Mouse (Mus musculus) hindbrain, embryonic 11.5 days (tissue): ENCODE results near the gene Zfp664. TPM values are rescaled to one million over a fixed set of nuclear protein-coding genes. Genes with fewer than 3 reads are reported as not detected.

Experiments used
- ATAC-seq: fragments of 200-750 bp; cut with Nextera tagmentation; 2 replicates; pipeline ENCODE4 v1.8.0; 2017; ENCODE audit warnings: mild to moderate bottlenecking, moderate TSS enrichment, moderate library complexity; ENCODE audit not compliant: low FRiP score
- DNase-seq: peaks from one replicate; pipeline ENCODE4 v3.0.0-alpha.2; 2015; ENCODE audit warnings: low spot score
- H3K27ac ChIP-seq: fragments of 300-500 bp; sonication (generic); 2 replicates; pipeline ENCODE4 v1.5.1; 2014; ENCODE audit warnings: mild to moderate bottlenecking, low read depth, low read length
- H3K27me3 ChIP-seq: fragments of 300-500 bp; sonication (generic); 2 replicates; pipeline ENCODE4 v1.6.1; 2014; ENCODE audit warnings: mild to moderate bottlenecking, low read length, moderate library complexity, mixed read lengths; ENCODE audit not compliant: control insufficient read depth, insufficient read depth
- H3K36me3 ChIP-seq: fragments of 300-500 bp; sonication (generic); 2 replicates; pipeline ENCODE4 v1.6.1; 2014; ENCODE audit warnings: mild to moderate bottlenecking, low read length, moderate library complexity, mixed read lengths; ENCODE audit not compliant: control insufficient read depth, insufficient read depth
- H3K4me1 ChIP-seq: fragments of 300-500 bp; sonication (generic); replicated peaks from 2 replicates; pipeline ENCODE4 v1.6.1; 2014; ENCODE audit warnings: low read length, mixed read lengths; ENCODE audit not compliant: control insufficient read depth, insufficient read depth
- H3K4me2 ChIP-seq: fragments of 300-500 bp; sonication (generic); replicated peaks from 2 replicates; pipeline ENCODE4 v1.6.1; 2014; ENCODE audit warnings: mild to moderate bottlenecking, low read depth, low read length
- H3K4me3 ChIP-seq: fragments of 300-500 bp; sonication (generic); 2 replicates; pipeline ENCODE4 v1.5.1; 2014; ENCODE audit warnings: low read depth, low read length
- H3K9ac ChIP-seq: fragments of 300-500 bp; sonication (generic); 2 replicates; pipeline ENCODE4 v1.6.1; 2014; ENCODE audit warnings: low read depth, low read length
- H3K9me3 ChIP-seq: fragments of 300-500 bp; sonication (generic); 2 replicates; pipeline ENCODE4 v1.6.1; 2016; ENCODE audit warnings: low read length; ENCODE audit not compliant: control insufficient read depth
- WGBS: fragments of 180-500 bp; shearing (Covaris S2); extraction: QIAGEN DNeasy Blood & Tissue Kit; methylation state at CpG from one replicate; pipeline ENCODE4 v1.1.7; 2014; 5-methylcytosine and 5-hydroxymethylcytosine counted together
- polyA plus RNA-seq: library from polyadenylated mRNA; unstranded; fragments of >200 nt; fragmentation: Nextera tagmentation; extraction: Ambion mirVana; gene quantifications from 2 replicates; pipeline ENCODE4 v1.2.1, GENCODE M21; 2014

Zfp664 gene
- polyA plus RNA-seq, 1 experiment from 2014 or later, result 168 TPM

DNA sequence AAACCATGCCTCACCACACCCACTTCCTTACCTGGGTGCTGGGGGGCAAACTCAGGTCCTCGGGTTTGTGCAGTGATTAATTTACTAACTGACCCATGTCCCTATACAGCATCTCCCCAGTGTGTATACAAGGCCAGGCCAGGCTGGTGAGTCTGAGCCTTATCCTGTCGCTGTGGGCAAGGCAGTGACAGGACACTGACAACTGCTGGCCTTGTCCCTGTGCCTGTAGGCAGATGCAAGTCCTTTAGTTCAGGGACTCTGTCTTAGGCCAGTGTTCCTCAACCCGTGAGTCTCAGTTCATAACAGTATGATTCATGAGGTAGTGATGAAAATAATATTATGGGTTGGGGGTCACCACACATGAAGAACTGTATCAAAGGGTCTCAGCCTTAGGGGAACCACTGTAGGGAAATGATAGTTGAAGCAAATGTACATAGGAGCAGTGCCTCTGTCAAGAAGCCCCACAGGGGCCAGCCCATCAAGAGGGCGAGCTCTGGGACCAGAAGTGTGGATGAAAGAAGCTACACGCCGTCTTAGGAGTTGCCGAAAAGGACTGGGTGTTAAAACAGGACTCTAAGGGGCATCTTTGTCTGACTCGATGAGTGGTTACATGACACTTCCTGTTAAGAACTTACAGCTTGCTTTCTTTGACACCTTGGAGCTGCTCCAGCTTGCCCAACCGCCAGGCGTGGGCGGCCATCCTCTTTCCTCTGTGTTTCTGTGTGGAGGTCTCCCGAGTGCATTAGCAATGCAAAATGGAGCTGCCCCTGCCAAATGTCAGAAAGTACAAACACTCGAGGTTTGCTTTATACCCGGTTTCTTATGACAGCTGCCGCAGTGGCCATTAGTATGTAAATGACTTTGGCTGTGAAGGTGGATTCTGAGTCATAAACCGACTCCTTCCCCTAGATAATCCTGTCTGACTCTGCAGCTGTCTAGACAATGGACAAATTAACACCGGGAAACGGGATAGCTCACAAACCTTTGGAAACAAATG lies 60.2 kb downstream of the Zfp664 start:
- ATAC-seq (peak; percentile 30; the same call in 1 of the 2 replicates), DNase-seq (peak; percentile 36)
- H3K36me3 ChIP-seq, result no peaks in the 10 kb centered on the region
- no peak overlapping the region for H3K4me3 ChIP-seq
- WGBS, result 42% methylated on average over 18 of the region's 18 CpGs
- H3K27ac ChIP-seq, result peak overlapping the region; percentile 6
- no peaks in the 10 kb centered on the region for H3K27me3 ChIP-seq
- no peaks in the 10 kb centered on the region for H3K9me3 ChIP-seq
- peaks cover 8% of the 10 kb centered on the region for H3K4me1 ChIP-seq
- H3K4me2 ChIP-seq, result no peak overlapping the region
- no peak overlapping the region for H3K9ac ChIP-seq

DNA sequence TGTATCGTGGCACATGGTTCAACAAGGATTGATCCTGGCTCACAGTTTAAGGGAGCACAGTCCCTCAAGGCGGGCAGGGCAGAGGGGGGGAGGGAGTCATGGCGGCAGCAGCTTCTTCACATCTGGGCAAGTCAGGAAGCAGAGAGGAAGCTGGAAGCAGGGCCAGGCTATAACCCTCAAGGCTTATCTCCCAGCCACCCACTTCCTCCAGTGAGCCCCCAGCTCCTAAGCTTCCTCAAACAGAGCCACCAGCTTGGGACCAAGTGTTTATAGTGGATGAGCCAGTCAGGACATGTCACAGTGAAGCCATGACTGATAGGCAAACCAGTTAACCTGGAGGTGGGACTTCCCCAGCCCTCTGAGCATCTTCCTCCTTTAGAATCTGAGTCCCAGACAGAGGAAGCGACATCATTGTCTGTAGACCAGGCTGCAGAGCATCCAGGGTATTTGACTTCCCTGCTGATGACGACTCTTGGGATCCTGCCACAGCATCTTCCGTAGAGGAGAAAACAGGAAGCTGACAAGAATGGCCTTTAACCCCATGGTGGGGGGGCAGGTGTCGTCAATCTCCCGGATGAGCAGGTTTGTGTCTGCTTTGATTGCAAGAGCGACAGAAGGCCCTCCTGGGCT lies 67.0 kb downstream of the Zfp664 start:
- Histone ChIP-seq H3K27ac (no peak overlapping the region), H3K4me2 (no peak overlapping the region), H3K27me3 (no peaks in the 10 kb centered on the region), H3K9me3 (no peaks in the 10 kb centered on the region), H3K36me3 (no peaks in the 10 kb centered on the region), H3K9ac (no peak overlapping the region), H3K4me3 (no peak overlapping the region), H3K4me1 (peaks cover 6% of the 10 kb centered on the region)
- no peak for DNase-seq
- whole genome bisulfite sequencing, result 73% methylated on average over 9 of the region's 9 CpGs
- no peak for ATAC-seq

DNA sequence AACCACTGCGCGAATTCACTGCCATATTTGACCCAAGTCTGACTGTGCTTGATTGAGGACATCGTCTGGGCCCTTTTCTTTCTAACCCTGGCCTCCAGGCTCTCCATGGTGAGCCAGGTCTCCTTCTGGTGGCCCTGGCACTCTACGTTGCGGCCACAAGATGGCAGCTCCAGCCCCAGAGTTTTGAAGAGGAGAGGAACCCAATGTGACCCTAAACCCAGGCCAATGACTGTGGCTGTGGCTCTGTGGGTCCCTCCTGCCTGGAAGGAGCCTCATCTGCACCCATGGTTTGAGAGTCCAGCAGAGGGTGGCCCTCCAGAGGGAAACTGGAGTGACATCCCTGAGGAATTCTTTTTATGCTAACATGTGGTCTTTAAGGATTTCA lies 67.6 kb downstream of the Zfp664 start:
- no peaks in the 10 kb centered on the region for H3K9me3 ChIP-seq
- H3K4me1 ChIP-seq, result peaks cover 6% of the 10 kb centered on the region
- no peaks in the 10 kb centered on the region for H3K36me3 ChIP-seq
- H3K4me2 ChIP-seq, result no peak overlapping the region
- no peak overlapping the region for H3K27ac ChIP-seq
- WGBS, result 49% methylated on average over 5 of the region's 5 CpGs
- H3K4me3 ChIP-seq, result no peak overlapping the region
- H3K27me3 ChIP-seq, result no peaks in the 10 kb centered on the region
- peak; percentile 22; the same call in 1 of the 2 replicates for ATAC-seq
- DNase-seq, result peak; percentile 64
- no peak overlapping the region for H3K9ac ChIP-seq

DNA sequence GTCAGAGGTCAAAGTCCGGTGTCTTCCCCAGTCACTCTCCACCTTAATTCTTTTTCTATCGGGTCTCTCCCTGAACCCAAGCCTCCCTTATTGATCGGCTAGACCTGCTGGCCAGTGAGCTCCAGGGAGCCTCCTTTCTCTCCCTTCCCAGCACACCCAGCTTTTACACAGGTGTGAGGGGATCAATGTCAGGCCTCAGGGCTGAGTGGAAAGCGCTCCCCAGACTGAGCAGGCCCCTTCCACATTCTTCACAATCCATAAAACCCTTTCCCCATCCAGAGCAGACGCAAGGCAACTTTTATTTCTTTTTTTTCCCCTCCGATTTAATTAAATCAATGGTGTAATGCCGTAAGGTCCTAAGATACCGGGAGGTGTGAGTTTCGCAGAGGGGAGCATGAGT lies 68.1 kb downstream of the Zfp664 start:
- Histone ChIP-seq H3K9me3 (no peaks in the 10 kb centered on the region), H3K9ac (no peak overlapping the region), H3K27ac (peak overlapping the region; percentile 45; the same call in 1 of the 2 replicates), H3K27me3 (no peaks in the 10 kb centered on the region), H3K4me1 (peaks cover 6% of the 10 kb centered on the region), H3K36me3 (no peaks in the 10 kb centered on the region), H3K4me2 (no peak overlapping the region), H3K4me3 (no peak overlapping the region)
- ATAC-seq (no peak), DNase-seq (no peak)
- WGBS, result 35% methylated on average over 9 of the region's 9 CpGs

DNA sequence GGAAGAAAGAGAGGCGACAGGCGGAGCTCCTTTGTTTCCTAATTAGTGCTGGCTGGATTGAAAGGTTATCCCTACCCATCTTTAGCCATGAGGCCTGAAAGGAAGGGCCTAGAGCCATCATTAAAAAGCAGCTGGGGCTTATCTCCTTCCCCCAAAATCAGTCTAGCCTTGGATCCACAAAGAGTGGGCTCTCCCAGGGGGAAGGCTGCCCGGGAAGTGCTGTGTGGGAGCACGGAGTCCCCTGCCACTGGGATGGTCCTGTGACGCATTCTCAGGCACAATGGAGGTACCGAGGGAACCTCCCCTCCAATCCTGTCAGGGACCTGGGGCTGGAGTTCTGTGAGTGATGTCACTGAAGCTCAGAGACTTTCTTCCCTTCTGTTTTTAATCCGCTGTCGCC lies 68.6 kb downstream of the Zfp664 start:
- Histone ChIP-seq H3K36me3 (no peaks in the 10 kb centered on the region), H3K4me2 (no peak overlapping the region), H3K9ac (0 out of 2 replicates have a peak overlapping the region, but pooled peaks have one; percentile 12), H3K9me3 (no peaks in the 10 kb centered on the region), H3K4me3 (no peak overlapping the region), H3K27me3 (no peaks in the 10 kb centered on the region), H3K4me1 (peaks cover 6% of the 10 kb centered on the region), H3K27ac (peak overlapping the region; percentile 45; the same call in 1 of the 2 replicates)
- 15% methylated on average over 8 of the region's 8 CpGs for WGBS
- DNase-seq, result peak; percentile 53
- peak; percentile 53; the same call in 1 of the 2 replicates for ATAC-seq

DNA sequence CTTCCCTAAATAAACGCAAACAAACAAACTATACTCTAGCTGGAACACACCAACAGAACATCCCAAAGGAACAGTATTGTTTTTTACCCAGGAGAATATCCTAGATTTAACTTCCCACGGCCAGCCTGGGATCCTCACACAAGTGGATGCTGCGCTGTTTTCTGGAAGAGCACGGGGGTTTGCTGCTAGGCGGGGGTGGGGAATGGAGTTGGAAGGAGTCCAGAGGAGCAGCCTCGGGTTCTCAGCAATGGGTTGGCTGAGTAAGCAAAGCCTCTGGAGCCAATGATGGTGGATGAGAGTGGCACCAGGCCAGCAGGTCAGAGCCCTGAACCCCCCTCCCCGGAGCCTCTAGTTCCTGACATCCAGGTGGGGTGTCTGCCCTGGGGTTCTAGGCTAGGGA lies 72.1 kb downstream of the Zfp664 start:
- no peaks in the 10 kb centered on the region for H3K27me3 ChIP-seq
- WGBS, result 73% methylated on average over 7 of the region's 7 CpGs
- no peak for DNase-seq
- H3K27ac ChIP-seq, result no peak overlapping the region
- H3K4me2 ChIP-seq, result no peak overlapping the region
- ATAC-seq, result no peak
- peaks cover 6% of the 10 kb centered on the region for H3K4me1 ChIP-seq
- H3K4me3 ChIP-seq, result no peak overlapping the region
- no peaks in the 10 kb centered on the region for H3K9me3 ChIP-seq
- H3K36me3 ChIP-seq, result no peaks in the 10 kb centered on the region
- no peak overlapping the region for H3K9ac ChIP-seq

DNA sequence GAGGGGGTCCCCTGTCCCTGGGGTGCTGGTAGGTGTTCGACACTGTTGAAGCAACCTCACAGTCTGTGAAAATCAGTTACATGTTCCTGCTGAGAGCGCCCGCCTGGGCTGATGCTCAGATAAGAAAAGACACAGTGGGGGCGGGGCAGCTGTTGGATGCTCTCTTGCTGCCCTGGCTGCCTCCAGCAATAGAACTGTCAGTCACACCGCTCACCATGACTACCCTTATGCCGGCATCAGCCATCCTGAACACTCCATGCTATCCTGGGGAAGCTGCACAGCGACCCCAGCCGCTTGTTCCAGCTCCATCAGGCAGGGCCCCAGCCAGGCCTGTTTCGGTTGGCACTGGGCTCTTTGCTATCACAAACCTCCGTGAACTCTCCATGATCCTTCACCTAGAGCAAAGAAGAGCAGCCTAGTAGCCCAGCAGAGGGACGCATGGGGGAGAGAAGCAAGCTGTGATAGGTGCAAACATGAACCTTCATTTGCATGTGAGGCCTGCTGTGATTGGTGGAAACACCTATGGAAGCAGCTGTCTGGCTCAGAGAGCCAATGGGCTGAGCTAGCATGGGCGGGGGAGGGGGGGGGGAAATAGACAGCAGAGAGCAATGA lies 80.8 kb downstream of the Zfp664 start:
- H3K9me3 ChIP-seq, result no peaks in the 10 kb centered on the region
- H3K9ac ChIP-seq, result no peak overlapping the region
- no peak overlapping the region for H3K4me2 ChIP-seq
- H3K4me3 ChIP-seq, result no peak overlapping the region
- DNase-seq (peak; percentile 72), ATAC-seq (peak; percentile 59; the same call in 1 of the 2 replicates)
- no peaks in the 10 kb centered on the region for H3K27me3 ChIP-seq
- H3K36me3 ChIP-seq, result no peaks in the 10 kb centered on the region
- 62% methylated on average over 12 of the region's 12 CpGs for WGBS
- H3K27ac ChIP-seq, result 0 out of 2 replicates have a peak overlapping the region, but pooled peaks have one; percentile 9
- H3K4me1 ChIP-seq, result peaks cover 5% of the 10 kb centered on the region; the same call in 1 of the 2 replicates

DNA sequence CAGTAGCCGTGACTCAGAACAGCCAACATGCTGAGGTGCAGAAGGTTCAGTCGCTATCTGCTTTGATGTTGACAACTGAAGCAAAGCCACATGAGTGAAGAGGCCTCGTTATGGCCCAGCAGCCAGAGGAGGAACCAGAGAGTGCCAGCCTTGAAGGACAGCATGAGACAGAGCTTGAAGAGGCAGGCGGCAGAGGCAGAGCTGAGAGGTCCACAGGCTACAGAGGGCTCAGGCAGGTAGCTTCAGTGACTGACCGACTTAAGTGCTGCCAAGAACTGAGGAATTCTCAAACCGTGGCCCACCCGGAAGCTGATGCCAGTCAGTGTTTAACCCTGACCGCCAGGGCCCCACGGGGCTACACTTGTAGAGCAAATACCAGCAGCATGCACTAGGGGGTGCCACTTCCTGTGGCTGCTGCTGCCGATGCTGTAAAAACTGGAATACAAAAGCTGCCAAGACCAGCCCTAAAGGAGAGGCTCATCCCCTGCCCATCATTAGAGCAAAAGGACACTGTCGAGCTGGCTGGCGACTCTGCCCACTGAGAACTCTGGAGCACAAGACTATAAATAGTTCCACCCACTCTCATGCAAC lies 81.4 kb downstream of the Zfp664 start:
- 64% methylated on average over 12 of the region's 12 CpGs for WGBS
- peak; percentile 46 for DNase-seq
- H3K9me3 ChIP-seq, result no peaks in the 10 kb centered on the region

More for the DNA sequence above, 81.4 kb downstream of the Zfp664 start:
- Histone ChIP-seq H3K4me2 (no peak overlapping the region), H3K9ac (no peak overlapping the region), H3K36me3 (no peaks in the 10 kb centered on the region), H3K27ac (no peak overlapping the region), H3K27me3 (no peaks in the 10 kb centered on the region), H3K4me1 (peaks cover 5% of the 10 kb centered on the region; the same call in 1 of the 2 replicates), H3K4me3 (no peak overlapping the region)
- ATAC-seq, result no peak
